Mouse (Mus musculus): ENCODE data around the gene Sirt3. TPM values are rescaled to one million over a fixed set of nuclear protein-coding genes. Genes with fewer than 3 reads are reported as not detected.

The Sirt3 gene
- total and polyA plus RNA-seq, 2 experiments from 2014 or later = 71.6 to 75.6 TPM

DNA sequence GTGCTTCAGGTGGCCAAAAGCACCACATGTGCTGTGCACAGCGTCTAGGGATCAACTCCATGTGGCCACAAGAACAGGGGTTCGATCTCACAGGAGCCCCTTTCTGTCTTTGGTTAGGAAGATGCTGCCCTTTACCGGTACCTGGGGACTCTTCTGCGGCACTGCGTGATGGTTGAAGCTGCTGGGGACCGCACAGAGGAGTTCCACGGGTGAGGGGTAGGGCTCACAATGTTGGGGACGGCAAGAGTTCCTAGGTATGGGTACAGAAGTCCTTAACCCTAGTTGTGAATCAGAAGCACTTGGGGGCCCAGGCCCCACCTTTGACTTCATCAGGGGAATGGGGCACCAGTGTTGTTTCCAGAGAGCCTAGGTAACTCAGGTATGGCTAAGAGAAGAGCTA lies 23.4 kb downstream of the Sirt3 start:
- Histone ChIP-seq H3K27ac (no peak overlapping the region), H3K27me3 (ENCODE audit: insufficient read depth, low read length) (no peaks in the 10 kb centered on the region), H3K36me3 (ENCODE audit: insufficient read depth, low read length) (peaks cover 52% of the 10 kb centered on the region), H3K4me3 (ENCODE audit: low read length) (peak overlapping the region; percentile 88), H3K9ac (replicated peaks; ENCODE audit: low read length) (no peak overlapping the region; the same call in 1 of the 2 replicates), H3K4me2 (ENCODE audit: low read depth, low read length) (peak overlapping the region; percentile 97), H3K4me1 (ENCODE audit: insufficient read depth, low read length) (peaks cover 23% of the 10 kb centered on the region), H3K9me3 (ENCODE audit: low read length) (no peaks in the 10 kb centered on the region)
- 93% methylated on average over 8 of the region's 8 CpGs for whole genome bisulfite sequencing
- no peak for ATAC-seq
- no peak for TF ChIP-seq CTCF (IDR thresholded peaks at IDR 0.05; ENCODE audit: low read depth)
- DNase-seq (ENCODE audit: low spot score) = no peak

DNA sequence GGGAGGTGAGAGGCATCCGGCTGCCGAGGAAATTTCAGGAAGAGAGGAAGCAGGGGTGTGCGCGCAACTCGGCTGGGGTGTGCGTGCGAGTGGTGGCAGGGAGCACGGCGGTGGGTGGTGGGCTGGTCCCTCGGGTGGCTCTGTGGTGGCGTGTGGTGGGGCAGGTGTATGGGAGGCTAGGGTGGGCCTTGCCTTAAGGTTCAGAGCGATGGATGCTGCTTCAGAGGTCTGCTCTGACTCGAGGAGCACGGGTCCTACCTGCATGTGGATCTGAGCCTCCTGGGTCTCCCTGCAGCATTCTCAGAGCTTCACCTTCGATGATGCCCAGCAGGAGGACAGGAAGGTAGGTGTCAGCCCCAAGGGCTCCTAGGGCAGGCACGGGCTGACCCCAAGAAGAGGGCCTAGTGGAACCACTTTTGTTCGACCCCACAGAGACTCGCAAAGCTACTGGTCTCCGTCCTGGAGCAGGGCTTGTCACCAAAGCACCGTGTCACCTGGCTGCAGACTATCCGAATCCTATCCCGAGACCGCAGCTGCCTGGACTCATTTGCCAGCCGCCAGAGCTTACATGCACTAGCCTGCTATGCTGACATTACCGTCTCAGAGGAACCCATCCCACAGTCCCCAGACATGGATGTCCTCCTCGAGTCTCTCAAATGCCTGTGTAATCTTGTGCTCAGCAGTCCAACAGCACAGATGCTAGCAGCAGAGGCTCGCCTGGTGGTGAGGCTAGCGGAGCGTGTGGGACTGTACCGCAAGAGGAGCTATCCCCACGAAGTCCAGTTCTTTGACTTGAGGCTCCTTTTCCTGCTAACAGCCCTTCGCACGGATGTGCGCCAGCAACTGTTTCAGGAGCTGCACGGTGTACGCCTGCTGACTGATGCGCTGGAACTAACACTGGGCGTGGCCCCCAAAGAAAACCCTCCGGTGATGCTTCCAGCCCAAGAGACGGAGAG lies 24.3 kb downstream of the Sirt3 start, which contains the start of gene Bet1l:
TSS of gene Bet1l (minus strand) at position 28 of the 956 bp plus-strand sequence.
- Histone ChIP-seq H3K9me3 (ENCODE audit: low read length) (no peaks in the 10 kb centered on the region), H3K9ac (replicated peaks; ENCODE audit: low read length) (peak within 1 kb of the TSS; percentile 80), H3K4me2 (ENCODE audit: low read depth, low read length) (peak within 1 kb of the TSS; percentile 97), H3K36me3 (ENCODE audit: insufficient read depth, low read length) (peaks cover 52% of the 10 kb centered on the region), H3K4me1 (ENCODE audit: insufficient read depth, low read length) (peaks cover 23% of the 10 kb centered on the region), H3K4me3 (ENCODE audit: low read length) (peak within 1 kb of the TSS; percentile 88), H3K27ac (peak within 1 kb of the TSS; percentile 96), H3K27me3 (ENCODE audit: insufficient read depth, low read length) (no peaks in the 10 kb centered on the region)
- ATAC-seq = peak; percentile 41
- no peak for TF ChIP-seq CTCF (IDR thresholded peaks at IDR 0.05; ENCODE audit: low read depth)
- 31% methylated on average over 40 of the region's 40 CpGs for WGBS
- peak; percentile 16 for DNase-seq (ENCODE audit: low spot score)

DNA sequence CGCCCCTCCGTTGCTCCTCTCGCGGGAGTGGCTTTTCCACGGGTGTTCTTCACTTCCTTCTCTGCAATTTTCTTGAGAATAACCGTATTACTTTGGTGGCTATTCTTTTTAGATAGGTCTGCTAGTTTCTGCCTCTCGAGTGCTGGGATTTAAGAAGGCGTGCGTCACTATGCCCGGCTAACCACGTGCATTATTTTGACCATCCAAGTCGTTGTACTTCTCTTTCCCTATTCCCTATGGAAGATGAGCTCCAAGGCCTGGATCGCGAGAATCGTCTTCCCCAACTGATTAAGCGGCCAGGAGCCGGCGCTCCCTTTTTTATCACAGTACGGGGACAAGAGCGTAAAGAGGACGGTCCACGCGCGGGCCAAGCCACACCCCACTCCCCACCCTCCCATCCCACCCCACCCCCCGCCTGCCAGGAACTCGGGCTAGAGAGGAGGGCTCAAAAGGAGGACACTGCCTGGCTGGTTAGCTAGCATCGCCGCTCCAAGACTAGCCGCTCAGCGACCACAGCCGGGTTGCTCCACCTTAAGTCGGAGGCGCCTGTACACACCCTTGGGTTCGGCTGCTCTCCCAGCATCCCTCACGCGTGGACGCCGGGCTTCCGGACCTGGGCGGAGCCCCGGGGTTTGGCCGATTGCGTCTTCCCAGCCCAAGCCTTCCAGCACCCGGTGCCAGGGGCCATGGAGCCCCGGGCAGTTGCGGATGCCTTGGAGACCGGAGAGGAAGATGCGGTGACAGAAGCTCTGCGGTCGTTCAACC lies 25.1 kb downstream of the Sirt3 start, which contains the start of gene Ric8a:
TSS of gene Ric8a (plus strand) at position 173 of the 765 bp plus-strand sequence.
- WGBS = under 1% methylated on average over 50 of the region's 50 CpGs
- no peak for TF ChIP-seq CTCF (IDR thresholded peaks at IDR 0.05; ENCODE audit: low read depth)
- DNase-seq (ENCODE audit: low spot score) (peak; percentile 86), ATAC-seq (peak; percentile 79)
- Histone ChIP-seq H3K27ac (peak within 1 kb of the TSS; percentile 96), H3K4me3 (ENCODE audit: low read length) (peak within 1 kb of the TSS; percentile 88), H3K4me2 (ENCODE audit: low read depth, low read length) (peak within 1 kb of the TSS; percentile 97), H3K4me1 (ENCODE audit: insufficient read depth, low read length) (peaks cover 23% of the 10 kb centered on the region), H3K27me3 (ENCODE audit: insufficient read depth, low read length) (no peaks in the 10 kb centered on the region), H3K36me3 (ENCODE audit: insufficient read depth, low read length) (peaks cover 52% of the 10 kb centered on the region), H3K9me3 (ENCODE audit: low read length) (no peaks in the 10 kb centered on the region), H3K9ac (replicated peaks; ENCODE audit: low read length) (peak within 1 kb of the TSS; percentile 80)

DNA sequence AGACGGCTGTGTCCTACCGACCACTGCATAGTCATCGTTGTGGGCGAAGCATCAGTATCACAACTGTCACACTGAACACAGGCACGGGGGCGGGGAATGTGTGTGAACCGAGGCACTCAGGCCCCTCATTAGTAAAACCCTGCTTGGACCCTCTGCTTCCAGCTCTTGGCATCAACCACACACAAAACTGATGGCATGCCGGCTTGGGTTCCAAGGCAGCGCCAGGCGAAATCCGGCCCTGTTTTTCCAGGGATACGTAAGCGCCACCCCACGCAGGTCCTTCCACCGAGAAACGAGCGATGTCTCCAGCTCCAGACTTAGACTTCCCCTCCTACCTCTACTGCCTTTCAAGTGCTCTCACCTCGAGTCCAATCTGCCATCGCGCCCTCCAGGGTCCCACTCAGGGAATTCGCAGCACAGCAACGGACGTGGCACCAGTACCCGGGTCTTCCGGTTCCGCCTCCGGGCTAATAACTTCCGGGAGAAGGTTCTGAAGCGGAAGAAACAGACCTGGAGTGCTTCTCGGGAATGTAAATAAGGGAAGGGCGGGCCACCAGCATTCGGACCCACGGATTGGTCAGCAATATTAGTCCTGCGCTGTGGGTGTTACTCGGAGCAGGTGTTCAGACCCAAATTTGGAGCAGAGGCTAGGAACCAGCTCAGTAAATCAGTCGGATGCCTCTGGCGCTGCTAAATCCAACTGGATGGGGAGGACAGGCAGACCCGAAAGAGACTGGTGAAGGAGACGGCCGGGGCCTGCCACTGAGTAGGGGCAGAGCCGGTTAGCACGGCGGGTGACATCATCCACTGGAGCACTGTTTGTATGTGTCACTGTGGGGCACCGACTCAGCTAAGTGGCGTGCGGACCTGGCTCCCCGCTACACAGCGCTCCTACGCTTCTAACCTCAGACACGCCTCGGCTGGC lies 26.0 kb downstream of the Sirt3 start, which contains the start of gene Gm45785:
TSS of gene Gm45785 (minus strand) at position 472 of the 925 bp plus-strand sequence.
- WGBS = 1% methylated on average over 51 of the region's 51 CpGs

DNA sequence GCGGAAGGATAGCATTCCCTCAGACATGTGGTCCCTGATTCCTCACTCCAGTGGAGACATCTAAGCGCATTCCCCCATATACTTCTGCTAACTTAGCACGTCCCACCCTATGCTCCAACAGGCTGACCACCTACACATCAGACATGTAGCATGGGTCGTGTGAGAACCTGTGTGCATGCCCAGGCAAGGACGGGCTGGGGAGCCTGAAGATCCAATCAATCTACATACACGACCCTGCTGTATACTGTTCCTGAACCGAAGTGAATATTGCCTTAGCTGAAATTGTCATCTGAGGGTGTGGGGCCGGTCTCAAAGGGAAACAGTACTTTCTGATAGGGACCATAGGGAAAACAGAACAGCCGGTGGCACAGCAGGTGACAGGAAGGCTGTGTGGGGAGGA lies 26.9 kb downstream of the Sirt3 start:
- H3K4me1 ChIP-seq (ENCODE audit: insufficient read depth, low read length) = peaks cover 23% of the 10 kb centered on the region
- ATAC-seq = no peak
- H3K9ac ChIP-seq (replicated peaks; ENCODE audit: low read length) = peak overlapping the region; percentile 80
- no peak overlapping the region for H3K27ac ChIP-seq
- 78% methylated on average over 9 of the region's 9 CpGs for WGBS
- peak overlapping the region; percentile 88 for H3K4me3 ChIP-seq (ENCODE audit: low read length)
- DNase-seq (ENCODE audit: low spot score) = no peak
- no peak for TF ChIP-seq CTCF (IDR thresholded peaks at IDR 0.05; ENCODE audit: low read depth)
- H3K4me2 ChIP-seq (ENCODE audit: low read depth, low read length) = peak overlapping the region; percentile 97
- H3K36me3 ChIP-seq (ENCODE audit: insufficient read depth, low read length) = peaks cover 40% of the 10 kb centered on the region; the same call in 1 of the 2 replicates
- no peaks in the 10 kb centered on the region for H3K27me3 ChIP-seq (ENCODE audit: insufficient read depth, low read length)
- H3K9me3 ChIP-seq (ENCODE audit: low read length) = no peaks in the 10 kb centered on the region

More for the DNA sequence above, 26.0 kb downstream of the Sirt3 start, which contains the start of gene Gm45785:
- Histone ChIP-seq H3K4me2 (ENCODE audit: low read depth, low read length) (peak within 1 kb of the TSS; percentile 97), H3K27me3 (ENCODE audit: insufficient read depth, low read length) (no peaks in the 10 kb centered on the region), H3K9ac (replicated peaks; ENCODE audit: low read length) (peak within 1 kb of the TSS; percentile 80), H3K9me3 (ENCODE audit: low read length) (no peaks in the 10 kb centered on the region), H3K36me3 (ENCODE audit: insufficient read depth, low read length) (peaks cover 49% of the 10 kb centered on the region; the same call in 1 of the 2 replicates), H3K4me1 (ENCODE audit: insufficient read depth, low read length) (peaks cover 23% of the 10 kb centered on the region), H3K4me3 (ENCODE audit: low read length) (peak within 1 kb of the TSS; percentile 88), H3K27ac (peak within 1 kb of the TSS; percentile 96)
- DNase-seq (ENCODE audit: low spot score) = peak; percentile 94
- ATAC-seq = peak; percentile 83
- peak; percentile 40; the same call in 1 of the 2 replicates for TF ChIP-seq CTCF (IDR thresholded peaks at IDR 0.05; ENCODE audit: low read depth)

All from hindbrain, postnatal 0 days (tissue).